Mouse (Mus musculus) liver, adult 2 months (tissue): ENCODE data around the gene Upk1a.
A peak's percentile ranks its signal among the peaks of the same experiment; 100 is the strongest.

Experiments
- CTCF ChIP-seq: fragments of 200-500 bp; IDR thresholded peaks from 2 replicates; pipeline ENCODE4 v1.5.1; 2011; ENCODE audit warnings: low read depth, low read length, control low read depth
- POLR2A ChIP-seq: fragments of 200-500 bp; IDR thresholded peaks from 2 replicates; pipeline ENCODE4 v1.6.1; 2011; ENCODE audit warnings: low read length, control low read depth; ENCODE audit not compliant: insufficient read depth; ENCODE audit errors: extremely low read depth

GRCm38 (mm10) chr7:30607706-30608309 is 4.8 kb downstream of the Upk1a start:
- peak; percentile 84 for TF ChIP-seq CTCF
- TF ChIP-seq POLR2A, result no peak
